Mouse (Mus musculus) kidney, adult 2 months (tissue): ENCODE data around the gene Dmrtb1.

Experiments used
- CTCF ChIP-seq: fragments of 200-500 bp; conservative IDR thresholded peaks from 2 replicates; pipeline ENCODE4 v1.5.1; 2011; ENCODE audit warnings: low read depth, mild to moderate bottlenecking, control low read depth, low read length, moderate library complexity, mixed read lengths; ENCODE audit not compliant: insufficient read depth, insufficient read length
- POLR2A ChIP-seq: fragments of 200-500 bp; IDR thresholded peaks from one replicate; pipeline ENCODE4 v1.6.1; 2011; ENCODE audit warnings: low read depth, low read length, control low read depth

GRCm38 (mm10) chr4:107674322-107674644 is 9.7 kb downstream of the Dmrtb1 start:
- TF ChIP-seq POLR2A: no peak
- no peak for TF ChIP-seq CTCF
